Mouse (Mus musculus) leukemia stem cell, adult 10-12 weeks (primary cell): Measurements from ENCODE around the gene Gm2004. TPM values are rescaled to one million over a fixed set of nuclear protein-coding genes. Genes with fewer than 3 reads are reported as not detected.

Experiments used
- polyA plus RNA-seq: library from polyadenylated mRNA; stranded (reverse); fragments of >175 nt; gene quantifications from 2 replicates; pipeline ENCODE4 v1.2.3, GENCODE M21; 2012; ENCODE audit warnings: low replicate concordance

The Gm2004 gene
- not detected in 2 replicates for polyA plus RNA-seq

DNA sequence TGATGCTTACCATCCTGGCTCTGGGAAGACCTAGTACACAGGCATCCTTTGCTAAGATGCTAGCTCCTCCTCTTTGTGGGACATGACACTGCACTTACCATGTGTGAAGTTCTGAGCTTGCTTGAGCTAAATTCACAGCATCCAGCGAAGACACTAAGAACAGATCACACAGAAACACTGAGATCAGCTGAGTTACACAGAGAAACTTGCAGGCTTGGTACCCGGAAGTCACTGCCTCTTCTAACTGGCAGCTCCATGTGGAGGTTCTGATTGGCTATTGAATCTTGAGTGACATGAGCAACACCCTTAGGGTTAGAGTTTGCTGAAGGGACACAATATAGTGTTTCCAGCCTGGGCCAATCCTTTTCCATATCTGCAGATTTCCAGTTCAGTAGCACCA lies at the start of gene Gm2004:
Gene Gm2004 (minus strand): TSS at position 101 of the 400 bp plus-strand sequence.

Other genes with a start within 250 kb of the Gm2004 start
- gene Zfp966, start 218.7 kb downstream of the Gm2004 start, polyA plus RNA-seq, result not detected in 2 replicates
- gene Gm2026, start 184.5 kb downstream of the Gm2004 start, polyA plus RNA-seq, result not detected in 2 replicates
- gene 2210418O10Rik, start 76.7 kb upstream of the Gm2004 start, polyA plus RNA-seq, result 0.24 TPM in 1 of 2 replicates, not detected in the other
- gene Gm11009, start 169.7 kb upstream of the Gm2004 start, polyA plus RNA-seq, result not detected in 2 replicates